Mouse (Mus musculus) heart, adult 2 months (tissue): Measurements from ENCODE around the gene Pafah1b1. TPM values are rescaled to one million over a fixed set of nuclear protein-coding genes. Genes with fewer than 3 reads are reported as not detected.

ENCODE experiments used
- DNase-seq, 2 experiments: peaks; one replicate each; pipeline ENCODE4 v3.0.0; 2021
- H3K27ac ChIP-seq: fragments of 200-600 bp; 2 replicates; pipeline ENCODE4 v1.8.1; 2022
- H3K27me3 ChIP-seq: fragments of 200-500 bp; 2 replicates; pipeline ENCODE4 v1.6.1; 2012; ENCODE audit warnings: mild to moderate bottlenecking, low read length, inconsistent platforms, mixed read lengths; ENCODE audit not compliant: control insufficient read depth, insufficient read depth
- H3K36me3 ChIP-seq: fragments of 200-500 bp; 2 replicates; pipeline ENCODE4 v1.6.1; 2012; ENCODE audit warnings: low read length, inconsistent platforms; ENCODE audit not compliant: control insufficient read depth, insufficient read depth
- H3K4me1 ChIP-seq: fragments of 200-500 bp; 2 replicates; pipeline ENCODE4 v1.6.1; 2011; ENCODE audit warnings: low read length; ENCODE audit not compliant: control insufficient read depth, insufficient read depth
- H3K4me3 ChIP-seq: fragments of 200-600 bp; 2 replicates; pipeline ENCODE4 v1.8.1; 2022
- H3K79me2 ChIP-seq: fragments of 200-500 bp; replicated peaks from 2 replicates; pipeline ENCODE4 v1.6.1; 2012; ENCODE audit warnings: mild to moderate bottlenecking, inconsistent platforms, low read length, moderate library complexity, mixed read lengths; ENCODE audit not compliant: control insufficient read depth, insufficient read depth
- H3K9ac ChIP-seq: fragments of 200-500 bp; 2 replicates; pipeline ENCODE4 v1.6.1; 2012; ENCODE audit warnings: low read depth, mild to moderate bottlenecking, control low read depth, inconsistent platforms, low read length, mixed read lengths
- CTCF ChIP-seq: fragments of 200-600 bp; IDR thresholded peaks from 2 replicates; pipeline ENCODE4 v1.8.1; 2022; ENCODE audit warnings: antibody characterized with exemption, mild to moderate bottlenecking, moderate library complexity
- EP300 ChIP-seq: fragments of 200-500 bp; IDR thresholded peaks from 2 replicates; pipeline ENCODE4 v1.6.1; 2011; ENCODE audit warnings: low read depth, low read length, control low read depth; ENCODE audit not compliant: insufficient read depth
- POLR2A ChIP-seq: fragments of 200-500 bp; IDR thresholded peaks from 2 replicates; pipeline ENCODE4 v1.6.1; 2011; ENCODE audit warnings: mild to moderate bottlenecking, low read depth, low read length, control low read depth; ENCODE audit not compliant: insufficient read depth
- WGBS: fragments of 180-500 bp; shearing (Covaris S2); methylation state at CpG from one replicate; pipeline ENCODE4 v1.1.7; 2018; 5-methylcytosine and 5-hydroxymethylcytosine counted together
- intact Hi-C: fragments of 180-260 bp; cut with DNase I; formaldehyde crosslinking; loops from one replicate; pipeline ENCODE4 v1.15.1; 2025
- polyA plus RNA-seq: library from polyadenylated mRNA; depleted of rRNA; stranded (reverse); fragments of >200 nt; gene quantifications from 2 replicates; pipeline ENCODE4 v1.2.3, GENCODE M21; 2012
- total RNA-seq, 2 experiments: library from RNA; stranded (reverse); gene quantifications; 2 replicates each; pipeline ENCODE4 v1.2.3; 2021

Pafah1b1 gene
- total and polyA plus RNA-seq, 3 experiments, result 30.2 to 233 (median 208) TPM

DNA sequence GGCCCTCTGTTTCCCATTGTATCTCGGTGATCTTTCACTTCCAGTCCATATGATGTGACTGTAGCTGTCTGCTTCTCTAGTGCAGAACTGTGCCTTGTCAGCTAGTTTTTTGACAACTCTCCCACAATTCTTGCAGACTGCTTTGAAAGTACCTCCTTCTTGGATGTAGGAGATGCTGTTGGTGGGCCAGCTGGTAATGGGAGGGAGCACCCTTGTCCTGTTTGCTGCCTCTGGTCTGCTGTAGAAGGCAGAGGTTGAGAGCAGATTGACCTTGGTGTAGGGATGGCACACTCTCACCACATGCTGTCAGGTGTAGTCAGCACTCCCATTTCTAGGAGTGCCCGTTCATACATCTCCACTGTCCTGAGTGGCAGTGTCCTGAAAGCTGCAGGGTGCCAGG, 55.5 kb downstream of the Pafah1b1 start:
- no peak for DNase-seq
- 73% methylated on average over 2 of the region's 2 CpGs for WGBS
- H3K36me3 ChIP-seq, result peaks cover 2% of the 10 kb centered on the region
- H3K9ac ChIP-seq, result no peak overlapping the region
- H3K4me1 ChIP-seq, result peaks cover 1% of the 10 kb centered on the region; the same call in 1 of the 2 replicates
- no peak for TF ChIP-seq CTCF
- TF ChIP-seq POLR2A, result no peak
- no peak for TF ChIP-seq EP300
- intact Hi-C loops, result no loop called here
- no peaks in the 10 kb centered on the region for H3K27me3 ChIP-seq
- no peak overlapping the region for H3K27ac ChIP-seq
- no peak overlapping the region for H3K4me3 ChIP-seq
- H3K79me2 ChIP-seq, result no peaks in the 10 kb centered on the region

- Histone ChIP-seq H3K4me1 (no peaks in the 10 kb centered on the region), H3K27me3 (no peaks in the 10 kb centered on the region), H3K27ac (no peak overlapping the region), H3K79me2 (no peaks in the 10 kb centered on the region), H3K4me3 (no peak overlapping the region), H3K36me3 (no peaks in the 10 kb centered on the region), H3K9ac (no peak overlapping the region)
- intact Hi-C loops, result no loop called here
- 78% methylated on average over 5 of the region's 5 CpGs for WGBS
- no peak for DNase-seq
- TF ChIP-seq EP300 (no peak), CTCF (no peak), POLR2A (no peak)
Measured at GRCm38 (mm10) chr11:74668466-74668865, 56.0 kb downstream of the Pafah1b1 start.

GRCm38 (mm10) chr11:74667582-74668010, 56.9 kb downstream of the Pafah1b1 start:
- no peak overlapping the region for H3K27ac ChIP-seq
- no peaks in the 10 kb centered on the region for H3K4me1 ChIP-seq
- no peaks in the 10 kb centered on the region for H3K27me3 ChIP-seq
- H3K9ac ChIP-seq, result no peak overlapping the region
- intact Hi-C loops, result no loop called here
- WGBS, result 96% methylated on average over 13 of the region's 13 CpGs
- no peak for TF ChIP-seq EP300
- TF ChIP-seq CTCF, result no peak
- no peak for TF ChIP-seq POLR2A
- no peak overlapping the region for H3K4me3 ChIP-seq
- no peaks in the 10 kb centered on the region for H3K36me3 ChIP-seq
- DNase-seq, result no peak
- H3K79me2 ChIP-seq, result no peaks in the 10 kb centered on the region

DNA sequence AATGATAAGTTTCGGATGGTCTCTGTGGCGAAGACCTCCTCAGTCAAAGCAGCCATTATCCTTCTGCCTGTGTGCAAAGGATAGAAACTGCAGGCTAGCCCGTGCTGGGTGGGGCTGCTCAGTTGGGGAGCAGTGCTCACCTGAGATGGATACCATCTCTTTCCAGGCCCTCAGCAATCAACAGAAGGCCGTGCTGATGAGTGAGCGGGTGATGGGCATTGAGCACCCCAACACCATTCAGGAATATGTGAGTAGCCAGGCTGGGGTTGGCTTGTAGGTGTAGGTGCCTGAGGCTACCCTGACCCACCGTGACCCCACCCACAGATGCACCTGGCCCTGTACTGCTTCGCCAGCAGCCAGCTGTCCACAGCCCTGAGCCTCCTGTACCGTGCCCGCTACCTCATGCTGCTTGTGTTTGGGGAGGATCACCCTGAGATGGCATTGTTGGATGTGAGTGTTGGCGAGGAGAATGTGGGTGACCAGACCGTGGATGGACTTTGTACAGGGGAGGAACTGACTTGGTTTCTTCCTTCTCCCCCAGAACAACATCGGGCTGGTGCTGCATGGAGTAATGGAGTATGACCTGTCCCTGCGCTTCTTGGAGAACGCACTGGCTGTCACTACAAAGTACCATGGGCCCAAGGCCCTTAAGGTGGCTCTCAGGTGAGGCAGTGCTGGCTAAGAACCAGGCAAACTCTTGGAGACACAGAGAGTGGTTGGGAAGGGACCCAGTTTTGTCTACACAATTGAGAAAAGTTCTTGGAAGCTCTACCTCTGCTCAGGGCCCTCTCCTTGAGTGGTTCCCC, 57.5 kb downstream of the Pafah1b1 start:
- WGBS, result 95% methylated on average over 14 of the region's 14 CpGs
- H3K27me3 ChIP-seq, result no peaks in the 10 kb centered on the region
- no peak overlapping the region for H3K27ac ChIP-seq
- no peak for DNase-seq
- TF ChIP-seq CTCF, result no peak
- TF ChIP-seq EP300, result no peak
- no peak for TF ChIP-seq POLR2A
- no peak overlapping the region for H3K4me3 ChIP-seq
- intact Hi-C loops, result no loop called here
- H3K4me1 ChIP-seq, result no peaks in the 10 kb centered on the region
- no peaks in the 10 kb centered on the region for H3K36me3 ChIP-seq
- H3K79me2 ChIP-seq, result no peaks in the 10 kb centered on the region
- H3K9ac ChIP-seq, result no peak overlapping the region

DNA sequence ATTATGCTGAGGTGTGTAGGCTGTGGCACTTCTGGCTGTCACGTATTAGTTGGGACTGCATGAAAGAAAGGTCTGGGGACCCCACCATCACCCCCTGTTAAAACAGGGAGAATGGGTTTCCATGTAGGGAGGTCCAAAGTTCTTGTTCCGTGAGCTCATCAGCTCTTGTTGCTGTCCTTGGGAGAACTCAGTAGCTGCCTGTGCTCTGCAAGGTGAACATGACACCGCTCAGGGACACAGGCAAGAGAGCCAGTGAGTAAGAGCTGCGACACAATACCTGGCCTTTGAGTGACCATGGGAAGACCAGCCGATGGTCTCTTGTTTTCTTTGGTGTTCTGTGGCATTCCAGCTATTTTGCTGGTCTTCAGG, 58.2 kb downstream of the Pafah1b1 start:
- intact Hi-C loops, result no loop called here
- TF ChIP-seq EP300 (no peak), POLR2A (no peak), CTCF (no peak)
- 88% methylated on average over 5 of the region's 5 CpGs for WGBS
- H3K79me2 ChIP-seq, result no peaks in the 10 kb centered on the region
- no peak overlapping the region for H3K4me3 ChIP-seq
- H3K9ac ChIP-seq, result no peak overlapping the region
- DNase-seq, result no peak
- H3K36me3 ChIP-seq, result no peaks in the 10 kb centered on the region
- H3K27ac ChIP-seq, result no peak overlapping the region
- no peaks in the 10 kb centered on the region for H3K27me3 ChIP-seq
- H3K4me1 ChIP-seq, result no peaks in the 10 kb centered on the region

DNA sequence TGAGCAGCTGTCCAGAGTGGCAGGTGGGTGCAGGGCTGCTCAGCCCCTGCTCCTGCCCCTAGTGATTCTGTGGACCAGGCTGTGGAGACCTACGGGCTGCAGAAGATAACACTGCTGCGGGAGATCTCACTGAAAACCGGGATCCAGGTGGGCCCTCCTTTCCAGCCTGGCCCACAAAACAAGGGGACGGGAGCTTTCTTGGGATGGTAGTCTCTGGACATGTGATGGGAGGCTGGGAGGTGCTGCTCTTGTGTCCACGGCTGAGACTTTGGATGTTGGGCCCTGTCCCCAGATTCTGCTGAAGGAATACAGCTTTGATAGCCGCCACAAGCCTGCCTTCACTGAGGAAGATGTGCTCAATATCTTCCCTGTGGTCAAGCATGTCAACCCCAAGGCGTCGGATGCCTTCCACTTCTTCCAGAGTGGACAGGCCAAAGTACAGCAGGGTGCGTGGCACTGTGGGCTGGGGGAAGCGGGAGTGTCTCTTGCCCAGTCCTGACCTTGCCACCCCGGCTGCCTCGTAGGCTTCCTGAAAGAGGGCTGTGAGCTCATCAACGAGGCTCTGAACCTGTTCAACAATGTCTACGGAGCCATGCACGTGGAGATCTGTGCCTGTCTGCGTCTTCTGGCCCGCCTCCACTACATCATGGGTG, 58.7 kb downstream of the Pafah1b1 start:
- no peaks in the 10 kb centered on the region for H3K36me3 ChIP-seq
- no peaks in the 10 kb centered on the region for H3K79me2 ChIP-seq
- no peaks in the 10 kb centered on the region for H3K27me3 ChIP-seq
- no peak overlapping the region for H3K27ac ChIP-seq
- intact Hi-C loops, result no loop called here
- WGBS, result 90% methylated on average over 17 of the region's 17 CpGs
- H3K4me3 ChIP-seq, result no peak overlapping the region
- no peak for DNase-seq
- no peaks in the 10 kb centered on the region for H3K4me1 ChIP-seq
- H3K9ac ChIP-seq, result no peak overlapping the region
- TF ChIP-seq EP300, result no peak
- TF ChIP-seq CTCF, result no peak
- TF ChIP-seq POLR2A, result no peak
